Mouse (Mus musculus) intestine, postnatal 0 days (tissue): ENCODE measurements around the gene Lrrc30. TPM values are rescaled to one million over a fixed set of nuclear protein-coding genes. Genes with fewer than 3 reads are reported as not detected.

Experiments used
- ATAC-seq: fragments of 200-750 bp; cut with Nextera tagmentation; 2 replicates; pipeline ENCODE4 v1.8.0; 2017; ENCODE audit warnings: mild to moderate bottlenecking, moderate TSS enrichment, moderate library complexity
- H3K27ac ChIP-seq: fragments of 300-500 bp; sonication (generic); 2 replicates; pipeline ENCODE4 v1.5.1; 2014; ENCODE audit warnings: mild to moderate bottlenecking, low read depth, low read length, moderate library complexity
- H3K27me3 ChIP-seq: fragments of 300-500 bp; sonication (generic); replicated peaks from 2 replicates; pipeline ENCODE4 v1.6.1; 2014; ENCODE audit warnings: low read length, mixed read lengths; ENCODE audit not compliant: control insufficient read depth, insufficient read depth
- H3K36me3 ChIP-seq: fragments of 300-500 bp; sonication (generic); 2 replicates; pipeline ENCODE4 v1.6.1; 2014; ENCODE audit warnings: mild to moderate bottlenecking, moderate library complexity; ENCODE audit not compliant: control insufficient read depth, insufficient read depth
- H3K4me1 ChIP-seq: fragments of 300-500 bp; sonication (generic); replicated peaks from 2 replicates; pipeline ENCODE4 v1.6.1; 2014; ENCODE audit warnings: antibody characterized with exemption, low read length, mixed read lengths; ENCODE audit not compliant: control insufficient read depth, insufficient read depth
- H3K4me2 ChIP-seq: fragments of 300-500 bp; sonication (generic); replicated peaks from 2 replicates; pipeline ENCODE4 v1.6.1; 2014; ENCODE audit warnings: low read depth, mild to moderate bottlenecking, moderate library complexity
- H3K4me3 ChIP-seq: fragments of 300-500 bp; sonication (generic); 2 replicates; pipeline ENCODE4 v1.5.1; 2014; ENCODE audit warnings: low read depth, low read length
- H3K9ac ChIP-seq: fragments of 300-500 bp; sonication (generic); 2 replicates; pipeline ENCODE4 v1.6.1; 2014; ENCODE audit warnings: mild to moderate bottlenecking, low read depth, low read length
- H3K9me3 ChIP-seq: fragments of 300-500 bp; sonication (generic); 2 replicates; pipeline ENCODE4 v1.6.1; 2016; ENCODE audit warnings: mixed run types; ENCODE audit not compliant: control insufficient read depth
- CTCF ChIP-seq: sonication (generic); IDR thresholded peaks from 2 replicates; pipeline ENCODE4 v1.5.1; 2016; ENCODE audit warnings: low read depth, mild to moderate bottlenecking, control low read depth, antibody characterized with exemption, moderate library complexity
- WGBS: fragments of 180-500 bp; shearing (Covaris S2); extraction: QIAGEN DNeasy Blood & Tissue Kit; methylation state at CpG from one replicate; pipeline ENCODE4 v1.1.7; 2014; 5-methylcytosine and 5-hydroxymethylcytosine counted together
- polyA plus RNA-seq: library from polyadenylated mRNA; unstranded; fragments of >200 nt; fragmentation: Nextera tagmentation; extraction: Ambion mirVana; gene quantifications from 2 replicates; pipeline ENCODE4 v1.2.1, GENCODE M21; 2015

The Lrrc30 gene
- polyA plus RNA-seq, 1 experiment from 2014 or later = not detected

DNA sequence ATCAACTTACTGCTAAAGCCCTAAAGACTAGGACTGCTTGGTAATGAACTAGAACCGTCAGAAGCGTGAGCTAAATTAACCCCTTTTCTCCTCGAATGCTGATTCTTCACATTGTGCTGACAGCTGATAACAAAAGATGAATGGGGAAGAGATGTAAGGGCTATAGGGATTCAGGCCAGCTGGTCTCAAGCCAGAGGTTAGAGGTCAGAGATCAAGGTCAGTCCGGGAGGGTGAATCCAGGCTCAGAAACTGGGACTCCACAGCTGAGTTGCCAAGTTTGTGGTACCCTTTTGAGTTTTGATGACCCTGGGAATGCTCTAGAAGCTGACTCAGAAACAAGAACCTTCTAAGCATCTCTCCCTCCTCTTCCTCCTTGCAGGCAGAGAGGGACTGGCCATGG is 28.1 kb downstream of the Lrrc30 start:
- Histone ChIP-seq H3K4me2 (no peak overlapping the region), H3K27me3 (no peaks in the 10 kb centered on the region), H3K27ac (no peak overlapping the region), H3K36me3 (no peaks in the 10 kb centered on the region), H3K4me3 (no peak overlapping the region), H3K4me1 (no peaks in the 10 kb centered on the region), H3K9me3 (no peaks in the 10 kb centered on the region), H3K9ac (no peak overlapping the region)
- 56% methylated on average over 4 of the region's 4 CpGs for WGBS
- ATAC-seq = no peak
- TF ChIP-seq CTCF = no peak

GRCm38 (mm10) chr17:67602556-67602955 is 30.0 kb downstream of the Lrrc30 start:
- ATAC-seq = no peak
- Histone ChIP-seq H3K4me1 (no peaks in the 10 kb centered on the region), H3K4me3 (no peak overlapping the region), H3K27ac (no peak overlapping the region), H3K36me3 (no peaks in the 10 kb centered on the region), H3K9me3 (no peaks in the 10 kb centered on the region), H3K27me3 (no peaks in the 10 kb centered on the region), H3K9ac (no peak overlapping the region), H3K4me2 (no peak overlapping the region)
- 72% methylated on average over 4 of the region's 4 CpGs for WGBS
- TF ChIP-seq CTCF = no peak

- H3K27me3 ChIP-seq = no peaks in the 10 kb centered on the region
- H3K9ac ChIP-seq = no peak overlapping the region
- ATAC-seq = no peak
- H3K4me1 ChIP-seq = no peaks in the 10 kb centered on the region
- no peaks in the 10 kb centered on the region for H3K36me3 ChIP-seq
- no peaks in the 10 kb centered on the region for H3K9me3 ChIP-seq
- H3K4me2 ChIP-seq = no peak overlapping the region
- H3K4me3 ChIP-seq = no peak overlapping the region
- no peak overlapping the region for H3K27ac ChIP-seq
- peak; percentile 84 for TF ChIP-seq CTCF
- 16% methylated on average over 6 of the region's 6 CpGs for WGBS
Measured at GRCm38 (mm10) chr17:67584937-67585579, 47.5 kb downstream of the Lrrc30 start.

GRCm38 (mm10) chr17:67584533-67584932 is 48.0 kb downstream of the Lrrc30 start:
- H3K36me3 ChIP-seq = no peaks in the 10 kb centered on the region
- no peaks in the 10 kb centered on the region for H3K4me1 ChIP-seq
- H3K4me2 ChIP-seq = no peak overlapping the region
- H3K9ac ChIP-seq = no peak overlapping the region
- no peaks in the 10 kb centered on the region for H3K27me3 ChIP-seq
- H3K27ac ChIP-seq = no peak overlapping the region
- H3K4me3 ChIP-seq = no peak overlapping the region
- WGBS = 66% methylated on average over 7 of the region's 7 CpGs
- ATAC-seq = no peak
- TF ChIP-seq CTCF = no peak
- H3K9me3 ChIP-seq = no peaks in the 10 kb centered on the region

DNA sequence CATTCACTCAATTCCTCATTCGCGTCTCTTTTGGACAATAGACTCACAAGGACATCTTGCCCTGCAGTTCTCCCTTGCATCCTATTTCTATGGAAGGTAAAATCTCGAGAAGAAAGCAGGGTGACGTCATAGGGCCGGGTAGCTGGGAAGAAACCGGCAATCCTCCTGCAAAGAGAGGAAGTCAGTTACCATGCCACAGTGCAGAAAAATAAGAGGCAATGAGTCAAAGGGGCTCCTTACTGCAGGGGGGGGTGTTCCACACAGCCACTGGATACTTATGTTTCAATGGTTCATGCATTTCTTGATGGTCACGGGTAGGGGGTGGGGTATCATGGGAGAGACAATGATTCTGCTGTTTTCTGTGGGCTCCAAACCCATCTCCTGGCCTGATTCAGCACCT is 49.1 kb downstream of the Lrrc30 start:
- H3K36me3 ChIP-seq = no peaks in the 10 kb centered on the region
- H3K9me3 ChIP-seq = no peaks in the 10 kb centered on the region
- H3K4me3 ChIP-seq = no peak overlapping the region
- no peak overlapping the region for H3K9ac ChIP-seq
- H3K27ac ChIP-seq = no peak overlapping the region
- TF ChIP-seq CTCF = no peak
- 60% methylated on average over 7 of the region's 7 CpGs for WGBS
- no peaks in the 10 kb centered on the region for H3K4me1 ChIP-seq
- H3K27me3 ChIP-seq = no peaks in the 10 kb centered on the region
- ATAC-seq = no peak
- H3K4me2 ChIP-seq = no peak overlapping the region

- no peaks in the 10 kb centered on the region for H3K36me3 ChIP-seq
- no peak overlapping the region for H3K4me3 ChIP-seq
- ATAC-seq = no peak
- no peak overlapping the region for H3K27ac ChIP-seq
- H3K9me3 ChIP-seq = no peaks in the 10 kb centered on the region
- H3K9ac ChIP-seq = no peak overlapping the region
- no peaks in the 10 kb centered on the region for H3K27me3 ChIP-seq
- WGBS = 85% methylated on average over 4 of the region's 4 CpGs
- no peak overlapping the region for H3K4me2 ChIP-seq
- H3K4me1 ChIP-seq = no peaks in the 10 kb centered on the region
- no peak for TF ChIP-seq CTCF
Measured at GRCm38 (mm10) chr17:67582681-67583356, 49.7 kb downstream of the Lrrc30 start.
